Mouse (Mus musculus): ENCODE results near the gene Trim31.

Trim31 gene

GRCm38 (mm10) chr17:36944121-36944775, 46.3 kb downstream of the Trim31 start:
- DNase-seq (ENCODE audit: low read depth, low spot score): no peak

- no peak for DNase-seq (ENCODE audit: low read depth, low spot score)
These were observed 49.3 kb downstream of the Trim31 start for GRCm38 (mm10) chr17:36947051-36947819.

- DNase-seq (ENCODE audit: low read depth, low spot score): no peak
These were observed 50.4 kb downstream of the Trim31 start for GRCm38 (mm10) chr17:36948286-36948685.

- DNase-seq (ENCODE audit: low read depth, low spot score): no peak
These were observed 51.3 kb downstream of the Trim31 start for GRCm38 (mm10) chr17:36949265-36949664.

- DNase-seq (ENCODE audit: low read depth, low spot score): peak; percentile 99
These were observed 53.3 kb downstream of the Trim31 start, which contains the start of gene Ppp1r11 for GRCm38 (mm10) chr17:36950981-36951947. Gene Ppp1r11 (minus strand): TSS chr17:36951741.

DNA sequence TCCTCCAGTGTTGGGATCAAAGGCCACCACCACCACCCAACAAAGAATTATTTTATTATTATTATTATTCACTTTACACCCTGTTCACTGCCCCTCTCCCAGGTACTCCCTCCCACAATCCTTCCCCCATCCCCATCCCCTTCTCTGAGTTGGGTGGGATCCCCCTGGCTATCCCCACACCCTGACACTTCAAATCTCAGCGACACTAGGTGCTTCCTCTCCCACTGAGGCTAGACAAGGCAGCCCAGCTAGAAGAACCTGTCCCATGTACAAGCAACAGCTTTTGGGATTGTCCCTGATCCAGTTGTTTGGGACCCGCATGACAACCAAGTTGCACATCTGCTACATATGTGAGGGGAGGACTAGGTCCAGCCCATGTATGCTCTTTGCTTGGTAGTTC, 54.7 kb downstream of the Trim31 start:
- no peak for DNase-seq (ENCODE audit: low read depth, low spot score)

DNA sequence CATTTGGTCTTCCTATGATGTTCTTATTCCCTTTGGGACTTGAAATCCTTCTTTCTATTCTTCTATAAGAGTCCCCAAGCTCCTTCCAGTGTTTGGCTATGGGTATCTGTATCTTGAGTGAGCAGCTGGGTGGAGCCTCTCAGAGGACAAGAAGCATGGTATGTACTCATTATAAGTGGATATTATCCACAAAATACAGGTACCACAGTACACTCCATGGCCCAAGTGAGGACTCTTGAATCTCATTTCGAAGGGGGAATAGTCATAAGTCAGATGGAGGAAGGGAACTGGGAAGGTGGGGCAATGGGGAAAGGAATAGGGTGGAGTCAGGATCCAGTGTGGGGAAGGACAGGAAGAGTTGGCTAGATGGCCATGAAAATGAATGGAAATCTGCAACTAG, 55.1 kb downstream of the Trim31 start:
- DNase-seq (ENCODE audit: low read depth, low spot score): no peak

- peak; percentile 96 for DNase-seq (ENCODE audit: low read depth, low spot score)
These were observed 60.3 kb downstream of the Trim31 start, which contains the start of the genes Znrd1 and Znrd1as for GRCm38 (mm10) chr17:36957999-36958743. Gene Znrd1 (minus strand): TSS chr17:36958559. Gene Znrd1as (plus strand): TSS chr17:36958592.

GRCm38 (mm10) chr17:36958884-36959283, 61.0 kb downstream of the Trim31 start:
- DNase-seq (ENCODE audit: low read depth, low spot score): no peak
